Mouse (Mus musculus) layer of hippocampus, postnatal 10 days (tissue): ENCODE results near the gene Scn2a. TPM values are rescaled to one million over a fixed set of nuclear protein-coding genes. Genes with fewer than 3 reads are reported as not detected.
"Not testable (repeated sequence)": the region's sequence is repeated elsewhere in the genome, so short reads cannot be mapped to it uniquely, and the experiment has no call there.

ENCODE experiments used
- DNase-seq, 2 experiments: peaks; one replicate each; pipeline ENCODE4 v3.0.0; 2021; ENCODE audit warnings: low spot score in 2 of 2
- total RNA-seq, 2 experiments: library from RNA; stranded (reverse); gene quantifications; 2 replicates each; pipeline ENCODE4 v1.2.3; 2021

The Scn2a gene
- total RNA-seq, 2 experiments from 2014 or later: 260 to 266 TPM

DNA sequence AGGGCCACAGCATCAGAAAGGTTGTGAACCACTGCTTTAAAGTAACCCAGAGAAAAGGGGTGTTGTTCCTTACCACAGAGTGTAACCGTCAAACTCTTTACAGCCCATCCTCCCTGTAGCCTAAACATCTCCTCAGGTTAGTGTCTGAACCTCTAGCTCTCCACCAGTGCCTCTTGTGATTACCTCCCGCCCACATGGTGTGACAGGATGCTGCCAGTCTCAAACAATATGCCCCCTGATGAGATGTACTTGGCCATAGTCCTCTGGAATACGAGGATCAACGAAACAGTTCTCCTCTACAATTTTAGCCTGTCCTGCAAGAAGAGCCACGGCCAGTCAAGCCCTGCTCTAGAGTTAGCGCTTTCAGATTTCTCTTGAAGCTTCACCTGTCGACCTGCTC lies 74.5 kb downstream of the Scn2a start:
- no peak for DNase-seq

DNA sequence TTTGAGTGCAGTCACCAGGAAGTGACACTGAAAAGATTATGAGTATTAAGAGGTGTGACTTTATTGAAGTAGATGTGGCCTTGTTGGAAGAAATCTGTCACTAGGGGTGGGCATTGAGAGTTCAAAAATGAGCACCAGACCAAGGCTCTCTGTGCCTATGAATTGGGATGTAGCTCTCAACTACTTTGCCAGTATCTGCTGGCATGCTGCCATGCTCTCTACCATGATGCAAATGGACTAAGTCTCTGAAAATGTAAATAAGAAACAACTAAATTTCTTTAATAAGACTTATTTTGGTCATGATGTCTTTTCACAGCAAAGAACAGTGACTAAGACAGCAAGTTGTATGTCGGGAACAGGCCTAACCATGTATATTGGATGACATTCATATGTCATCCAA lies 79.7 kb downstream of the Scn2a start:
- DNase-seq: no peak

DNA sequence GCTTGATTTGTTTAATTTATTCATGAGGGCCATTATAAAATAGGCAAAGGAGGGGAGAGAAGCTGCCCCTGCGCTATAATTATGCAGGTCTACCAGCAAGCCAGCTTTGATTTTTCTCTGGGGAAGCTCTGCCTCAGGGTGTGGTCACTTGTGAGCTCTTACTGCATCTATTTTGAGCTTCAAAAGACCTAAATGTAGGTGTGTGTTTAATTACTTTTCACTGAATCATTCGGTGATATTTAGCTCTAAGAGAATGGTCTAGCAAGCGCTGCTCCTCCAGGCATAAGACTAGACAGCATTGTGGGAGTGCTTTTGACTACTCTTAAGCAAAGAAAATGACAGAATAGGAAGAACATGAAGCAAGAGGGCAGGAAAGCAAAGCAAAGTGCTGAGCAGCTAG lies 80.6 kb downstream of the Scn2a start:
- no peak for DNase-seq

GRCm38 (mm10) chr2:65722219-65722800 lies 101.7 kb downstream of the Scn2a start:
- no peak for DNase-seq

GRCm38 (mm10) chr2:65745400-65745799 lies 124.8 kb downstream of the Scn2a start:
- no peak for DNase-seq

DNA sequence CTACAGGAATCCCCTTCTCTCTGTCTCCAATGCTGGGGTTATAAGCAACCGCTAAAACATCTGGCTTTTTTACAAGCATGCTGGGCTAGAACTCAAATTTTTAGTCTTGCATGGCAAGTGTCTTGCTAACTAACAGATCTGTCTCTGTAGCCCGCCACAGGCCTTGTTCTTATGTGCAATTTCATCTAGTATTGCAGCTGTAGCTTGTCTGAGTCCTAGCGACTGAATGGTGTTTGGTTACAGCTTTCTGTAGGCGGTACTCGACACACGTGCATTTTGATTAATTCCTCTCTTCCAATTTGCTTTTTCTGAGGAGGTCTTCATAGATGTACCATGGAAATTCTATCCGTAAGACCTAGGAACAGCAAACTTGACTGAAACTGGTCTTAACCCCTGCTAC lies 161.9 kb downstream of the Scn2a start:
- DNase-seq: no peak

GRCm38 (mm10) chr2:65783392-65783791 lies 162.8 kb downstream of the Scn2a start:
- no peak for DNase-seq

DNA sequence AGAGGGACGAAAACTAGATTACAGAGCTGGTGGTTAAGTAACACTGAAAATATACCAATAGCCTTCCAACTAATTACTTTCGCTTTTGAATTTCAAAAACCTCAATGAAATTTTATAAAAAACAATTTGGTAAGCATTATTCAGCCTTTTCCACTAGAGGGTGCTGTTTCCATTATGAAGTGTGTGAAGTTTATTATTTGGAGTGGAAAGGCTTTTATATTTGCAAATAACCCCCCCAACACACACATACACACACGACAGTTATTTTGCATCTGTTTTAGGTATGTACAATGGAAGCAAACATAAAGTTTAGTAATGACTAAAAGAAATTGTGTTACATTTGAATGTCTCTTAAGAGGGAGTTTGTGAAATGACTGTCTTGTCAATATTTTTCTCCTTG lies 171.9 kb downstream of the Scn2a start:
- DNase-seq: no peak

DNA sequence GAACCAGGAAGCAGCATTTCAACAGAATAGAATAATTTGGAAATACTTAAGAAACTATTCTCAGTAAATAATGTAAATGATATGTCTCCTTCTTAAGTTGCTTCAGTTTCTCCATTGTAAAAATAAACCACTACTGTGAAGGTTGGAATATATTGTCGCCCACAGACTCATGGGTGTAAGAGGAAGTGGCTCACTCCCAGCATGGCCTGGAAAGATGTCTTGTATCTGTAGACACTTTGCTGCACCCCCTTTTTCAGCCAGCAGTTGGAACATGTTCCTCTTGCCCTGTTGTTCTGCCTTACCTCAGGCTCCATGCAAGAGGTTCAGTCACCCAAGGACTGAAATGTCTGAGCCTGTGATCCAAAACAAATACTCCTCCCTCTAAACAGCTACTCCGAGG lies 173.0 kb downstream of the Scn2a start:
- no peak for DNase-seq

GRCm38 (mm10) chr2:65801054-65801709 lies 180.6 kb downstream of the Scn2a start:
- no peak for DNase-seq

GRCm38 (mm10) chr2:65806556-65806955 lies 186.0 kb downstream of the Scn2a start:
- DNase-seq: no peak

- not testable (repeated sequence) for DNase-seq
These were observed 190.6 kb downstream of the Scn2a start for GRCm38 (mm10) chr2:65811203-65811602.

Other genes starting within 250 kb of the Scn2a start
- 10 to 100 TPM; 54.0 to 54.3 TPM for gene Scn3a, start 53.1 kb upstream of the Scn2a start, total RNA-seq
- 10 to 100 TPM; 87.9 to 88.0 TPM for gene Csrnp3, start 225.0 kb downstream of the Scn2a start, total RNA-seq